In genomic region chr10:13916645-13917342, GRCm38 (mm10) we compare ENCODE assay signal across 9 mouse cellular contexts. TPM values are rescaled to one million over a fixed set of nuclear protein-coding genes. Genes with fewer than 3 reads are reported as not detected.
DNase-seq lines count a peak whose midpoint lies in the region; ATAC-seq and TF ChIP-seq lines count a peak whose summit lies in the region.
"Had no signal": no experiment of that assay in that cellular context is flagged by ENCODE, and none has a peak within 500 bp of the region (broad histone marks: within the 10 kb centered on the region; RNA-seq: fewer than 3 reads in every experiment).

No protein-coding gene starts in this region.

- no peaks in the 10 kb centered on the region for H3K36me3 ChIP-seq in limb, embryonic 11.5 days (ENCODE audit: control insufficient read depth, insufficient read depth, low read length)
- H3K36me3 ChIP-seq in limb, embryonic 10.5 days, result no peaks in the 10 kb centered on the region
- H3K36me3 ChIP-seq in intestine, postnatal 0 days (ENCODE audit: control insufficient read depth, insufficient read depth), result no peaks in the 10 kb centered on the region
- no peaks in the 10 kb centered on the region for H3K36me3 ChIP-seq in stomach, postnatal 0 days (ENCODE audit: control insufficient read depth, insufficient read depth, low read length)

- no peak overlapping the region for H3K4me3 ChIP-seq in limb, embryonic 11.5 days (ENCODE audit: low read depth, low read length)
- no peak overlapping the region for H3K4me3 ChIP-seq in limb, embryonic 10.5 days
- H3K4me3 ChIP-seq in intestine, postnatal 0 days (ENCODE audit: low read depth, low read length), result no peak overlapping the region
- H3K4me3 ChIP-seq in stomach, postnatal 0 days (ENCODE audit: low read depth, low read length), result no peak overlapping the region

- H3K27me3 ChIP-seq in limb, embryonic 11.5 days (ENCODE audit: control insufficient read depth, insufficient read depth, low read length), result no peaks in the 10 kb centered on the region
- H3K27me3 ChIP-seq in limb, embryonic 10.5 days (ENCODE audit: low read depth, poor library complexity, severe bottlenecking), result no peaks in the 10 kb centered on the region
- H3K27me3 ChIP-seq in intestine, postnatal 0 days (replicated peaks; ENCODE audit: control insufficient read depth, insufficient read depth, low read length), result no peaks in the 10 kb centered on the region
- no peaks in the 10 kb centered on the region for H3K27me3 ChIP-seq in stomach, postnatal 0 days (ENCODE audit: control insufficient read depth, insufficient read depth, low read length)

- H3K4me1 ChIP-seq in limb, embryonic 11.5 days (ENCODE audit: control insufficient read depth, insufficient read depth, low read length), result no peaks in the 10 kb centered on the region
- no peaks in the 10 kb centered on the region for H3K4me1 ChIP-seq in limb, embryonic 10.5 days
- H3K4me1 ChIP-seq in intestine, postnatal 0 days (replicated peaks; ENCODE audit: control insufficient read depth, insufficient read depth, low read length), result no peaks in the 10 kb centered on the region
- 0 out of 2 replicates have a peak, but pooled peaks cover 2% of the 10 kb centered on the region for H3K4me1 ChIP-seq in stomach, postnatal 0 days (replicated peaks; ENCODE audit: control insufficient read depth, insufficient read depth)

- H3K9ac ChIP-seq in limb, embryonic 11.5 days (ENCODE audit: low read length), result no peak overlapping the region
- no peak overlapping the region for H3K9ac ChIP-seq in intestine, postnatal 0 days (ENCODE audit: low read depth, low read length)
- H3K9ac ChIP-seq in stomach, postnatal 0 days (ENCODE audit: low read length), result no peak overlapping the region

- H3K27ac ChIP-seq in limb, embryonic 11.5 days (replicated peaks; ENCODE audit: low read depth, low read length), result no peak overlapping the region
- no peak overlapping the region for H3K27ac ChIP-seq in limb, embryonic 10.5 days
- H3K27ac ChIP-seq in intestine, postnatal 0 days (ENCODE audit: low read depth, low read length), result no peak overlapping the region
- H3K27ac ChIP-seq in stomach, postnatal 0 days (replicated peaks), result no peak overlapping the region

- WGBS in limb, embryonic 11.5 days, result 70% methylated on average over 12 of the region's 12 CpGs
- 69% methylated on average over 12 of the region's 12 CpGs for WGBS in limb, embryonic 10.5 days
- 68% methylated on average over 12 of the region's 12 CpGs for WGBS in intestine, postnatal 0 days
- 48% methylated on average over 12 of the region's 12 CpGs for WGBS in stomach, postnatal 0 days

- no peak overlapping the region for H3K4me2 ChIP-seq in limb, embryonic 11.5 days (ENCODE audit: low read depth, severe bottlenecking)
- H3K4me2 ChIP-seq in intestine, postnatal 0 days (replicated peaks; ENCODE audit: low read depth), result 0 out of 2 replicates have a peak overlapping the region, but pooled peaks have one; percentile 9
- H3K4me2 ChIP-seq in stomach, postnatal 0 days (replicated peaks; ENCODE audit: low read depth), result peak overlapping the region; percentile 27; the same call in 1 of the 2 replicates

- no peak for TF ChIP-seq CTCF in intestine, postnatal 0 days (IDR thresholded peaks at IDR 0.05; ENCODE audit: low read depth)
- no peak for TF ChIP-seq CTCF in stomach, postnatal 0 days (IDR thresholded peaks at IDR 0.05; ENCODE audit: low read depth)

- no peak for TF ChIP-seq EP300 in stomach, postnatal 0 days (optimal IDR thresholded peaks at IDR 0.05)

- ATAC-seq in limb, embryonic 11.5 days (ENCODE audit: insufficient number of reproducible peaks, low FRiP score, low TSS enrichment, low read depth), result no peak
- no peak for ATAC-seq in intestine, postnatal 0 days
- ATAC-seq in stomach, postnatal 0 days (ENCODE audit: low FRiP score, low TSS enrichment), result no peak
- ATAC-seq in monocyte, adult 5-6 weeks (replicated peaks; ENCODE audit: insufficient number of reproducible peaks, low FRiP score, low TSS enrichment, poor library complexity, severe bottlenecking), result no peak

- H3K9me3 ChIP-seq in limb, embryonic 11.5 days (ENCODE audit: control insufficient read depth, low read length), result no peaks in the 10 kb centered on the region
- H3K9me3 ChIP-seq in limb, embryonic 10.5 days (replicated peaks), result no peaks in the 10 kb centered on the region
- H3K9me3 ChIP-seq in intestine, postnatal 0 days (ENCODE audit: control insufficient read depth), result no peaks in the 10 kb centered on the region
- no peaks in the 10 kb centered on the region for H3K9me3 ChIP-seq in stomach, postnatal 0 days (ENCODE audit: control insufficient read depth, low read length)

- peak; percentile 21 for DNase-seq in limb, embryonic 11.5 days (ENCODE audit: low spot score)
- DNase-seq in limb, embryonic 10.5 days (ENCODE audit: low spot score), result no peak
- peak; percentile 63 for DNase-seq in embryo, embryonic 10 days (ENCODE audit: low spot score)
- peak; percentile 53 to 75 for DNase-seq in gastrocnemius, postnatal 4 days (ENCODE audit: low spot score in 2 of 2)
- peak; percentile 68 to 84 for DNase-seq in lung, postnatal 4 days
- peak; percentile 25 for DNase-seq in stomach, postnatal 0 days (ENCODE audit: low spot score)

RNA-seq across cellular contexts. Expression of gene Aig1, which starts 48.0 kb away (rescaled TPM):
- polyA plus RNA-seq in limb, embryonic 11.5 days (2014; fragmentation: Nextera tagmentation; extraction: Ambion mirVana), result 11.5 and 12.0 TPM in 2 replicates
- 10.4 and 11.2 TPM in 2 replicates for polyA plus RNA-seq in limb, embryonic 10.5 days (2016; fragmentation: Nextera tagmentation; extraction: Ambion mirVana)
- total RNA-seq in gastrocnemius, postnatal 4 days (2021), result 10 to 100 TPM; 22.2 to 25.4 TPM
- polyA plus RNA-seq in intestine, postnatal 0 days (2015; fragmentation: Nextera tagmentation; extraction: Ambion mirVana), result 88.3 and 92.9 TPM in 2 replicates
- polyA plus RNA-seq in stomach, postnatal 0 days (2015; fragmentation: Nextera tagmentation; extraction: Ambion mirVana), result 33.3 and 36.9 TPM in 2 replicates
- total RNA-seq in monocyte, adult 5-6 weeks (2017), result 7.4 to 18.3 TPM (median 7.9 TPM) in 3 replicates
- total RNA-seq: MEL had no signal

RNA-seq across cellular contexts. Expression of gene Hivep2, which starts 49.1 kb away (rescaled TPM):
- polyA plus RNA-seq in limb, embryonic 11.5 days (2014; fragmentation: Nextera tagmentation; extraction: Ambion mirVana), result 1.5 and 1.7 TPM in 2 replicates
- 0.44 and 0.59 TPM in 2 replicates for polyA plus RNA-seq in limb, embryonic 10.5 days (2016; fragmentation: Nextera tagmentation; extraction: Ambion mirVana)
- total RNA-seq in gastrocnemius, postnatal 4 days (2021), result 10 to 100 TPM; 58.4 to 64.3 TPM
- polyA plus RNA-seq in intestine, postnatal 0 days (2015; fragmentation: Nextera tagmentation; extraction: Ambion mirVana), result 3.5 and 3.8 TPM in 2 replicates
- polyA plus RNA-seq in stomach, postnatal 0 days (2015; fragmentation: Nextera tagmentation; extraction: Ambion mirVana), result 2.9 and 3.1 TPM in 2 replicates
- 19.2 to 42.6 TPM (median 26.5 TPM) in 3 replicates for total RNA-seq in monocyte, adult 5-6 weeks (2017)
- total RNA-seq: MEL had no signal
